Mouse (Mus musculus): ENCODE results near the gene Ifng. TPM values are rescaled to one million over a fixed set of nuclear protein-coding genes. Genes with fewer than 3 reads are reported as not detected.

The Ifng gene
- polyA plus RNA-seq, 1 experiment from 2014 or later = not detected

DNA sequence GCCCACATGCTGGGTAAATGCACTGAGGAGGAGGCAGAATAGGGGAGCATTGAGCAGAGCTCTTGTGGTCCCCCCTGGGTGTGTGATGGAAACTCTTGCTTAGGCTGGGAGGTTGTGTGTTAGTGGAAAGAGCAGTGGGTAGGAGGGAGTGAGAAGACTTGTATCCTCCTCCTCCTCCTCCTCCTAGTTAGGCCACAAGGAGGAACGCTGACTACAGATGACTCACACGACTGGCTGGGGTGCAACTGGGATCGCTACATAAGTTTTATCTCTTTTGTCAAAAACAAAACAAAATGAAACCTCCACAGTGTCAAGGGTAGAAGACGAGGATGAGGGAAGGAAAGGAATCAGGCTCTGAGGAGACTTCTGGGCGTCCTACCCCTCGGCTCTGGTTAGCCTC, 2.2 kb downstream of the Ifng start:
- no peak for ATAC-seq (ENCODE audit: low FRiP score, low TSS enrichment)
- H3K9ac ChIP-seq (ENCODE audit: low read depth, low read length) = no peak overlapping the region
- H3K36me3 ChIP-seq (ENCODE audit: control insufficient read depth, insufficient read depth, low read length) = no peaks in the 10 kb centered on the region
- H3K4me2 ChIP-seq (replicated peaks; ENCODE audit: low read depth, low read length) = no peak overlapping the region
- H3K9me3 ChIP-seq (ENCODE audit: control insufficient read depth, low read length) = no peaks in the 10 kb centered on the region
- no peaks in the 10 kb centered on the region for H3K4me1 ChIP-seq (ENCODE audit: control insufficient read depth, insufficient read depth, low read length)
- no peaks in the 10 kb centered on the region for H3K27me3 ChIP-seq (ENCODE audit: control insufficient read depth, insufficient read depth, low read length)
- no peak overlapping the region for H3K27ac ChIP-seq (ENCODE audit: low read depth, low read length)
- 82% methylated on average over 6 of the region's 6 CpGs for WGBS
- H3K4me3 ChIP-seq (ENCODE audit: low read length) = no peak overlapping the region

DNA sequence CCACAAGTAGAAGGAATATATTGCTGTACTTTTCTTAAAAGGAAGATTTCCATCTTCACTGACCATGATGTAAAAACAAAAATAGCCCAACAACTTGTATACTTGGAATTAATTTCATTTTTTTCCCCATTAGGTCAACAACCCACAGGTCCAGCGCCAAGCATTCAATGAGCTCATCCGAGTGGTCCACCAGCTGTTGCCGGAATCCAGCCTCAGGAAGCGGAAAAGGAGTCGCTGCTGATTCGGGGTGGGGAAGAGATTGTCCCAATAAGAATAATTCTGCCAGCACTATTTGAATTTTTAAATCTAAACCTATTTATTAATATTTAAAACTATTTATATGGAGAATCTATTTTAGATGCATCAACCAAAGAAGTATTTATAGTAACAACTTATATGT, 4.2 kb downstream of the Ifng start:
- no peaks in the 10 kb centered on the region for H3K27me3 ChIP-seq (ENCODE audit: control insufficient read depth, insufficient read depth, low read length)
- no peak overlapping the region for H3K4me2 ChIP-seq (replicated peaks; ENCODE audit: low read depth, low read length)
- no peak overlapping the region for H3K4me3 ChIP-seq (ENCODE audit: low read length)
- no peak for ATAC-seq (ENCODE audit: low FRiP score, low TSS enrichment)
- no peak overlapping the region for H3K27ac ChIP-seq (ENCODE audit: low read depth, low read length)
- H3K9ac ChIP-seq (ENCODE audit: low read depth, low read length) = no peak overlapping the region
- H3K4me1 ChIP-seq (ENCODE audit: control insufficient read depth, insufficient read depth, low read length) = no peaks in the 10 kb centered on the region
- no peaks in the 10 kb centered on the region for H3K9me3 ChIP-seq (ENCODE audit: control insufficient read depth, low read length)
- WGBS = 94% methylated on average over 6 of the region's 6 CpGs
- H3K36me3 ChIP-seq (ENCODE audit: control insufficient read depth, insufficient read depth, low read length) = no peaks in the 10 kb centered on the region

DNA sequence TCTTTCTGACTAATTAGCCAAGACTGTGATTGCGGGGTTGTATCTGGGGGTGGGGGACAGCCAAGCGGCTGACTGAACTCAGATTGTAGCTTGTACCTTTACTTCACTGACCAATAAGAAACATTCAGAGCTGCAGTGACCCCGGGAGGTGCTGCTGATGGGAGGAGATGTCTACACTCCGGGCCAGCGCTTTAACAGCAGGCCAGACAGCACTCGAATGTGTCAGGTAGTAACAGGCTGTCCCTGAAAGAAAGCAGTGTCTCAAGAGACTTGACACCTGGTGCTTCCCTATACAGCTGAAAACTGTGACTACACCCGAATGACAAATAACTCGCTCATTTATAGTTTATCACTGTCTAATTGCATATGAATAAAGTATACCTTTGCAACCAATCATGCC, 4.7 kb downstream of the Ifng start:
- WGBS = 71% methylated on average over 8 of the region's 8 CpGs
- Histone ChIP-seq H3K27ac (ENCODE audit: low read depth, low read length) (no peak overlapping the region), H3K9me3 (ENCODE audit: control insufficient read depth, low read length) (no peaks in the 10 kb centered on the region), H3K4me3 (ENCODE audit: low read length) (no peak overlapping the region), H3K4me1 (ENCODE audit: control insufficient read depth, insufficient read depth, low read length) (no peaks in the 10 kb centered on the region), H3K4me2 (replicated peaks; ENCODE audit: low read depth, low read length) (no peak overlapping the region), H3K36me3 (ENCODE audit: control insufficient read depth, insufficient read depth, low read length) (no peaks in the 10 kb centered on the region), H3K27me3 (ENCODE audit: control insufficient read depth, insufficient read depth, low read length) (no peaks in the 10 kb centered on the region), H3K9ac (ENCODE audit: low read depth, low read length) (no peak overlapping the region)
- no peak for ATAC-seq (ENCODE audit: low FRiP score, low TSS enrichment)

DNA sequence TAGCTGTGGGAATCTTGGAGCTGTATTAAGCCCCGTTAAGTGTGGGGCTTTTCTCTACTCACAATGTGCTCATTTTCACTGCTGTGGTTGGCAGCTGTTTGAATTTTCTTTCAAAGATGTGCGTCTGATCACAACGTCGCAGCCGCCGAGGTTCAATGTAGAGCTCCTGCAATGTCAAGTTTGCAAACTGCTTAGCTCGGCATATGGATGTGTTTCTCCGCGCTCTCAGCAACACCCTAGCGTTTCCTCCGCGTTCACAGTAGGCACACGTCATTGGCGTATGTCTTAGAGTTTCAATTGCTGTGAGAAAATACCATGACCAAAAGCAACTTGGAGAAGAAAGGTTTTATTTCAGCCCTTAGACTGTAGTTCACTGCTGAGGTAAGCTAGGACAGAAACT, 5.1 kb downstream of the Ifng start:
- H3K27ac ChIP-seq (ENCODE audit: low read depth, low read length) = no peak overlapping the region
- 92% methylated on average over 14 of the region's 14 CpGs for WGBS
- no peaks in the 10 kb centered on the region for H3K9me3 ChIP-seq (ENCODE audit: control insufficient read depth, low read length)
- no peaks in the 10 kb centered on the region for H3K4me1 ChIP-seq (ENCODE audit: control insufficient read depth, insufficient read depth, low read length)
- H3K27me3 ChIP-seq (ENCODE audit: control insufficient read depth, insufficient read depth, low read length) = no peaks in the 10 kb centered on the region
- no peak overlapping the region for H3K9ac ChIP-seq (ENCODE audit: low read depth, low read length)
- H3K4me3 ChIP-seq (ENCODE audit: low read length) = no peak overlapping the region
- no peak for ATAC-seq (ENCODE audit: low FRiP score, low TSS enrichment)
- H3K36me3 ChIP-seq (ENCODE audit: control insufficient read depth, insufficient read depth, low read length) = no peaks in the 10 kb centered on the region
- no peak overlapping the region for H3K4me2 ChIP-seq (replicated peaks; ENCODE audit: low read depth, low read length)

DNA sequence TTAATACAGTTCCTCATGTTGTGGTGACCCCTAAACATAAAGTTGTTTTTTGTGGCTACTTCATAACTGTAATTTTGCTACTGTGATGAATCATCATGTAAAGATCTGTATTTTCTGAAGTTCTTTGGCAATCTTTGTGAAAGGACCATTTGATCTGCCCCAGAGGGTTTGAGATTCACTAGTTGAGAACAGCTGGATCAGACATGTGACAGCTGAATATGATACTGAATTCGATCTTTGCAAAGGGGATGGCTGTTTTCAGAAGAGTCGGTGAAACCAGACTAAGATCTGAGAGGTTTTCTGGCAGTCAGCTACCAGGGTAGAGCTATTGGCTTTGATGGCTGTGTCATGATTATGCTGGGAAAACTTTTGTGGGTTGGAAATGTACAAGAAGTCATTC, 10.9 kb downstream of the Ifng start:
- no peak overlapping the region for H3K4me2 ChIP-seq (replicated peaks; ENCODE audit: low read depth, low read length)
- no peaks in the 10 kb centered on the region for H3K9me3 ChIP-seq (ENCODE audit: control insufficient read depth, low read length)
- H3K4me3 ChIP-seq (ENCODE audit: low read length) = no peak overlapping the region
- no peaks in the 10 kb centered on the region for H3K4me1 ChIP-seq (ENCODE audit: control insufficient read depth, insufficient read depth, low read length)
- WGBS = 72% methylated on average over 2 of the region's 2 CpGs
- no peak overlapping the region for H3K27ac ChIP-seq (ENCODE audit: low read depth, low read length)
- H3K9ac ChIP-seq (ENCODE audit: low read depth, low read length) = no peak overlapping the region
- no peaks in the 10 kb centered on the region for H3K27me3 ChIP-seq (ENCODE audit: control insufficient read depth, insufficient read depth, low read length)
- no peaks in the 10 kb centered on the region for H3K36me3 ChIP-seq (ENCODE audit: control insufficient read depth, insufficient read depth, low read length)
- no peak for ATAC-seq (ENCODE audit: low FRiP score, low TSS enrichment)

DNA sequence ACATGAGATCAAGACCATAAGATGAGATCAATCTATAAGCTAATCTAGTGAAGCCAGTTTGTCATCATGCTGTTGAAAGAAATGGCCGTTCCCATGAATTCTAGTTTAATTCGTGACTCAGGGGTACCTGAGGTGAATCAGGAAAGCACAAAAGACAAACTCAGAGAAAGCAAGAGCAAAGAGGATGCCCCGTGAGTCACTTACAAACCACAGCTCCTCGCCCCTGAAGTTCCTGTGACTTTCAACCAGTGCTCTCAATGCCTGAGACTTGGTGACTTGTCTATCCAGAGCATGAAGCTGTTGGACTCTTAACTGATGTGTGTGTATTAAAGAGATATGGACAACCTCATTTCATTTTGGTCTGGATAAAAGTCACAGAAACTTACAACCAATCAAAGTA, 17.9 kb downstream of the Ifng start:
- WGBS = 91% methylated on average over 4 of the region's 4 CpGs

DNA sequence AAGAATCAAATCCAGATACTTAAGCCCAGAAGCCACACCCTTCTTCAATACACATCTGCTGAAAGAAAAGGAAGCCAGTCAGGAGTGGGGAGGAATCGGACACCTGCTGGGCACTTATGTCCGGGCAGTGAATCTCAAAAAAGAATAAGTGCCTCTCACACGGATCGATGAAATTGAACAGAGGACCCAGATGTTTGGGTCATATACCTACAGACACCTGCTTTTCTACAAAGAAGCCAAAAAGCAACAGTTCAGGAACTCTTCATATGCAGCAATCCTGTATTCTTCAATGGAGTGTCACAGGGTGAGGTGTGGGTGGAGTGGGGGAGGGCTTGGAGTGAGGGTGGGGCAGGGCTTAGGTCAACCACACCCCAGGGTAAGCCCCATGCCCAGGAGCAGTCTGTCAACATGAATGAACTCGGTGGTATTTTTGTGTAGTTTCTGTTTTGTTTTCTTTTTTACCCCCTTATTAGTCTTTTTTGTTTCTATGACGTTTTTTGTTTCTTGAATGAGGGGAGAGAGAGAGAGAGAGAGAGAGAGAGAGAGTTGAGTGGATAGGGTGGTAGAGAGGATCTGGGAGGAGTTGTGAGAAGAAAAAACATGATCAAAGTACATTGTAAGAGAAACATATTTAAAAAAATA, 20.4 kb downstream of the Ifng start:
- ATAC-seq (ENCODE audit: low FRiP score, low TSS enrichment) = no peak
- no peaks in the 10 kb centered on the region for H3K36me3 ChIP-seq (ENCODE audit: control insufficient read depth, insufficient read depth, low read length)
- no peaks in the 10 kb centered on the region for H3K27me3 ChIP-seq (ENCODE audit: control insufficient read depth, insufficient read depth, low read length)
- H3K4me2 ChIP-seq (replicated peaks; ENCODE audit: low read depth, low read length) = no peak overlapping the region
- H3K9me3 ChIP-seq (ENCODE audit: control insufficient read depth, low read length) = peaks cover 5% of the 10 kb centered on the region
- WGBS = 79% methylated on average over 6 of the region's 6 CpGs
- no peak overlapping the region for H3K9ac ChIP-seq (ENCODE audit: low read depth, low read length)
- H3K4me3 ChIP-seq (ENCODE audit: low read length) = no peak overlapping the region
- no peaks in the 10 kb centered on the region for H3K4me1 ChIP-seq (ENCODE audit: control insufficient read depth, insufficient read depth, low read length)
- no peak overlapping the region for H3K27ac ChIP-seq (ENCODE audit: low read depth, low read length)

More for the DNA sequence above, 17.9 kb downstream of the Ifng start:
- no peak overlapping the region for H3K4me3 ChIP-seq (ENCODE audit: low read length)
- H3K27ac ChIP-seq (ENCODE audit: low read depth, low read length) = no peak overlapping the region
- H3K36me3 ChIP-seq (ENCODE audit: control insufficient read depth, insufficient read depth, low read length) = no peaks in the 10 kb centered on the region
- ATAC-seq (ENCODE audit: low FRiP score, low TSS enrichment) = no peak
- H3K27me3 ChIP-seq (ENCODE audit: control insufficient read depth, insufficient read depth, low read length) = no peaks in the 10 kb centered on the region
- H3K4me2 ChIP-seq (replicated peaks; ENCODE audit: low read depth, low read length) = no peak overlapping the region
- no peaks in the 10 kb centered on the region for H3K9me3 ChIP-seq (ENCODE audit: control insufficient read depth, low read length)
- H3K4me1 ChIP-seq (ENCODE audit: control insufficient read depth, insufficient read depth, low read length) = no peaks in the 10 kb centered on the region
- no peak overlapping the region for H3K9ac ChIP-seq (ENCODE audit: low read depth, low read length)

DNA sequence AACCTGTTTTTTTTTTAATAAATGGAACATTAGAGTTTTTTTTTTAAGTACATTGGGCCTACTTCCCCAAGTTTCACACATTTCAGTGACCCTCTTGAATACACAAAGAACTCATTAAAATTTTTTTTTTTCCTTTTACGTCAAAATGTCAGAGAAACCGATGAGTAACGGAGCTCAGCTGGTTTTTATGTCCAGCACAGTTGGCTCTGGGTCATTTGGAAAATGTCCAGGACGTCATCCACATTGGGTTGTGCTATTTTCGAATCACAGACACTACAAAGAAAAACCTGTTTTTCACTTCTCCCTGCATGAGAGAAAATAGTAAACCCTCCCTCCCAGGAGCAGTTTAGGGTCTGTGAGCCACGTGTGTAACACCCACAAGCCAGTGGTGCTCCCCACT, 25.6 kb downstream of the Ifng start:
- H3K9me3 ChIP-seq (ENCODE audit: control insufficient read depth, low read length) = peaks cover 5% of the 10 kb centered on the region
- 53% methylated on average over 6 of the region's 6 CpGs for WGBS
- H3K4me2 ChIP-seq (replicated peaks; ENCODE audit: low read depth, low read length) = no peak overlapping the region
- ATAC-seq (ENCODE audit: low FRiP score, low TSS enrichment) = no peak
- H3K36me3 ChIP-seq (ENCODE audit: control insufficient read depth, insufficient read depth, low read length) = no peaks in the 10 kb centered on the region
- no peak overlapping the region for H3K27ac ChIP-seq (ENCODE audit: low read depth, low read length)
- no peaks in the 10 kb centered on the region for H3K4me1 ChIP-seq (ENCODE audit: control insufficient read depth, insufficient read depth, low read length)
- H3K27me3 ChIP-seq (ENCODE audit: control insufficient read depth, insufficient read depth, low read length) = no peaks in the 10 kb centered on the region
- H3K9ac ChIP-seq (ENCODE audit: low read depth, low read length) = no peak overlapping the region
- no peak overlapping the region for H3K4me3 ChIP-seq (ENCODE audit: low read length)

DNA sequence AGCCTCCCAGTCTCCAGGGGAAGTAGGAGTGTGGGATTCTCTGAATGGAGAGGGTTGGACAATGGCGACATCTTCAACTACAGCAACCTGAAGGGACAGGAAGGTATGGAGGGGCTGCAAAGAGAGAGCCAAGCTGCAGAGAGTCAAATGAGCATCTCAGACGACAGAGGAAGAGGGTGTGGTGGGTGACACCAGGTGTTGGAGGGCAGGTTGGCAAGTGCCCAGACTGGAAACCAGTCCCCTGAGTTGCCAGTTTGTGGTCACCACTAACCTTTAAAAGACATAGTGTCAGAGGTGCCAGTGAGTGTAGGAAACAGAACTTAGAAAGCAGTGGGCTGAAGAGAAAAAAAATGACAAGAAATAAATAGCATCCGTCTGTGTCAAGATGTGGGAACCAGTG, 28.2 kb downstream of the Ifng start:
- WGBS = 88% methylated on average over 3 of the region's 3 CpGs
- Histone ChIP-seq H3K4me1 (ENCODE audit: control insufficient read depth, insufficient read depth, low read length) (no peaks in the 10 kb centered on the region), H3K27me3 (ENCODE audit: control insufficient read depth, insufficient read depth, low read length) (no peaks in the 10 kb centered on the region), H3K9ac (ENCODE audit: low read depth, low read length) (no peak overlapping the region), H3K27ac (ENCODE audit: low read depth, low read length) (no peak overlapping the region), H3K9me3 (ENCODE audit: control insufficient read depth, low read length) (peaks cover 5% of the 10 kb centered on the region), H3K4me2 (replicated peaks; ENCODE audit: low read depth, low read length) (no peak overlapping the region), H3K4me3 (ENCODE audit: low read length) (no peak overlapping the region), H3K36me3 (ENCODE audit: control insufficient read depth, insufficient read depth, low read length) (no peaks in the 10 kb centered on the region)
- no peak for ATAC-seq (ENCODE audit: low FRiP score, low TSS enrichment)
